Mouse (Mus musculus): Measurements from ENCODE around the gene C1rb. TPM values are rescaled to one million over a fixed set of nuclear protein-coding genes. Genes with fewer than 3 reads are reported as not detected.
"Not testable (repeated sequence)": the region's sequence is repeated elsewhere in the genome, so short reads cannot be mapped to it uniquely, and the experiment has no call there.

C1rb gene
- not detected for total RNA-seq (2021)
- long read RNA-seq, experiment 1: 0 reads
- long read RNA-seq, experiment 2: 0 reads

DNA sequence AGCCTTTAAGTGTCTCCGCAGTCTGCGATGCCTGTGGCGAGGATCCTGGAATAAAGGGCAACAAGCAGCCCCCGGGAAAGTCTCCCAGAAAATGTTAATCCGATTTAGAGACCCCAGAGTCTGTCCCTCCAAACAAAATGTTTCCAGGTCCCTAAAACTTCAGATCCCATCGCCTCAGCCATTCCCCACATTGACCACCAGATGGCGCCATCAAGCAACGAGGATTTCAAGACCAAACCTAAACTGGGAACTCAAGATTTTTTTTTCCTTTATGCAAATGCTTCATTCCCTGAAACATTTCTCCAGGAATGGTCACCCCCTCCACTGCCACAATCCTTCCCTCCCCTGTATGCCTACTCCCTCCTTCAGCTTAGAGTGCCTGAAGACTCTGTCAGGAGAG lies at the start of gene C1rb:
C1rb (plus strand) TSS at position 269 of the 400 bp plus-strand sequence.
- peak; percentile 93 for TF ChIP-seq CTCF (conservative IDR thresholded peaks at IDR 0.05)
- no peak within 1 kb of the TSS for H3K27ac ChIP-seq
- DNase-seq (ENCODE audit: low spot score in 2 of 2): peak; percentile 51 to 77
- no peak within 1 kb of the TSS for H3K4me3 ChIP-seq

- peak; percentile 23 to 60 for DNase-seq (ENCODE audit: low spot score in 2 of 2)
- not testable (repeated sequence) for H3K4me3 ChIP-seq, H3K27ac ChIP-seq
These were observed 48.0 kb upstream of the C1rb start for GRCm38 (mm10) chr6:124522082-124522481.

DNA sequence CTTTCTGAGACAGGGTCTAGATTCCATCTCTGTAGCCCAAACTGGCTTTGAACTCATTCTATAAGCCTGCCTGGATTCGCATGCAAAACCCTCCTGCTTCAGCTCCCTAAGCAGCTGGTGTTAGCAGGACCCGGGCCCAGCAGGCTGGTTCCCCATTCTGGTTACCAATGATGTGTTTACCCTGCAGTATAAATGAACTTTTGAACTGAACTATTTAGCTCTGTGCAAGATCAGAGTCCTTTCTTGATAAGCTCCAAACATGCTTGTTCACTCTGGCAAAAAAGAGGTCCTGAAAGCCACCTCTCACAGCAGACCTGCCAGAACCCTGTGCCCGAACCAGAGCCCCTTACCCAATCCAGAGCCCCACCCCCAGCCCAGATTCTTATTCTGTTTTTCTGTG lies 42.2 kb upstream of the C1rb start:
- H3K4me3 ChIP-seq: no peak overlapping the region
- DNase-seq (ENCODE audit: low spot score in 2 of 2): no peak
- H3K27ac ChIP-seq: no peak overlapping the region
- no peak for TF ChIP-seq CTCF (conservative IDR thresholded peaks at IDR 0.05)

GRCm38 (mm10) chr6:124531077-124531476 lies 39.0 kb upstream of the C1rb start:
- no peak overlapping the region for H3K4me3 ChIP-seq
- TF ChIP-seq CTCF (conservative IDR thresholded peaks at IDR 0.05): no peak
- no peak for DNase-seq (ENCODE audit: low spot score in 2 of 2)
- no peak overlapping the region for H3K27ac ChIP-seq

DNA sequence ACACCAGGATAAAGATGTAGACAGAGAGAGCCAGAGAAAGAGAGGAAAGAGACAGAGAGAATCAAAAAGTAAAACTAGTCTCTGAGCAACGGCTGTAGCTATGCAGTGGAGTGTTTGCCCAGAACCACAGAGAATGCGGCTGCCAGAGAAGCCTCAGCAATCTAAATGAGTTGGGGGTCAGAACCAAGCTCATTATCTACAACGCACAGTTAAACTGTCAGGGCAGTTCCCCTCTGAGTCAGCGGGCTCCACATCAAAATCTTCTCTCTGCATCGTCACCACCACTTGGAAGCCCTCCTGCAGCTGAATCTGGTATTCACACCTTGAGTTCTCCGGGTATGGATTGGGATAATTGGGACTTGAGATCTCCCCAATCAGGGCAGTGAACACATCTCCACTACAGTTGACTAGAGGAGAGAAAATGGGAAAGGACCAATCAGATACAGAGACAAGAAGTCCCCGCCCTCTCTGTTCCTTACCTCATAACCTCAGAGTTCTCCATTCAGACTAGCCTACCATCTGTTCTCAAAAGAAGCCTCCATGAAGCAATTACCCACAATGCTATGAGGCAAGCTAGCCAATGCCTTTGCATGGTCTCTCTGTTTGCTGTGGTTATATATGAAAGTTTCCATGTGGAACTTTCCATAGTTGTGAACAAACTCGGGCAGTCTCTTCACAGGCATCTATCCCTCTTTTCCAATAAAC lies 33.8 kb upstream of the C1rb start:
- not testable (repeated sequence) for DNase-seq (ENCODE audit: low spot score in 2 of 2); H3K27ac ChIP-seq; H3K4me3 ChIP-seq

GRCm38 (mm10) chr6:124541176-124541575 lies 28.9 kb upstream of the C1rb start:
- not testable (repeated sequence) for H3K27ac ChIP-seq; H3K4me3 ChIP-seq; DNase-seq (ENCODE audit: low spot score in 2 of 2)

GRCm38 (mm10) chr6:124542284-124542683 lies 27.8 kb upstream of the C1rb start, which contains the start of gene C1s1:
Gene C1s1 (minus strand): TSS chr6:124542359.
- TF ChIP-seq CTCF (conservative IDR thresholded peaks at IDR 0.05): peak; percentile 76
- peak; percentile 19 to 60 for DNase-seq (ENCODE audit: low spot score in 2 of 2)
- not testable (repeated sequence) for H3K4me3 ChIP-seq, H3K27ac ChIP-seq

GRCm38 (mm10) chr6:124544466-124544865 lies 25.6 kb upstream of the C1rb start:
- no peak for DNase-seq (ENCODE audit: low spot score in 2 of 2)
- H3K27ac ChIP-seq: no peak overlapping the region
- TF ChIP-seq CTCF (conservative IDR thresholded peaks at IDR 0.05): peak; percentile 53
- no peak overlapping the region for H3K4me3 ChIP-seq

GRCm38 (mm10) chr6:124545425-124545824 lies 24.7 kb upstream of the C1rb start:
- peak; percentile 62 for TF ChIP-seq CTCF (conservative IDR thresholded peaks at IDR 0.05)
- Histone ChIP-seq H3K27ac (no peak overlapping the region), H3K4me3 (no peak overlapping the region)
- no peak for DNase-seq (ENCODE audit: low spot score in 2 of 2)

GRCm38 (mm10) chr6:124547979-124548378 lies 22.1 kb upstream of the C1rb start:
- H3K27ac ChIP-seq; DNase-seq (ENCODE audit: low spot score in 2 of 2); H3K4me3 ChIP-seq: not testable (repeated sequence)

GRCm38 (mm10) chr6:124549023-124549550 lies 21.0 kb upstream of the C1rb start:
- H3K27ac ChIP-seq: no peak overlapping the region
- DNase-seq (ENCODE audit: low spot score in 2 of 2): no peak
- no peak for TF ChIP-seq CTCF (conservative IDR thresholded peaks at IDR 0.05)
- H3K4me3 ChIP-seq: no peak overlapping the region

GRCm38 (mm10) chr6:124552766-124553165 lies 17.3 kb upstream of the C1rb start:
- H3K27ac ChIP-seq: no peak overlapping the region
- no peak for DNase-seq (ENCODE audit: low spot score in 2 of 2)
- H3K4me3 ChIP-seq: no peak overlapping the region
- no peak for TF ChIP-seq CTCF (conservative IDR thresholded peaks at IDR 0.05)

DNA sequence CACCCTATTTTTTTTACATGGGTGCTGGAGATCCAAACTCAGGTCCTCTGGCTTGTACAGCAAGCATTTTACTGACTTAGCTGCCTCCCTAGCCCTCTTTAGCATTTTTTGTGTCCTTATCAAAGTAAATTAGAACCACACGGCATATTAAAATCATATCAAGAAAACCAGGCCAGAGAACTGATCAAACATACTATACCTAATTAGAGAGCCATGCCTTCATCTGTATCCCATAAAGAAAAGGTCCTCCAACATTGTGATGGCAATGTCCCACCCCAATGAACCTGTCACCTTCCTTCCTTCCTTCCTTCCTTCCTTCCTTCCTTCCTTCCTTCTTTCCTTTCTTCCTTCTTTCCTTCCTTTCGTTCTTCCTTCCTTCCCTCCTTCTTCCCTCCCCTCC lies 14.1 kb upstream of the C1rb start:
- H3K4me3 ChIP-seq; H3K27ac ChIP-seq; DNase-seq (ENCODE audit: low spot score in 2 of 2): not testable (repeated sequence)

GRCm38 (mm10) chr6:124561156-124561555 lies 8.9 kb upstream of the C1rb start:
- not testable (repeated sequence) for H3K4me3 ChIP-seq; H3K27ac ChIP-seq; DNase-seq (ENCODE audit: low spot score in 2 of 2)

GRCm38 (mm10) chr6:124561611-124562010 lies 8.5 kb upstream of the C1rb start:
- H3K4me3 ChIP-seq; DNase-seq (ENCODE audit: low spot score in 2 of 2); H3K27ac ChIP-seq: not testable (repeated sequence)

- not testable (repeated sequence) for H3K4me3 ChIP-seq; DNase-seq (ENCODE audit: low spot score in 2 of 2); H3K27ac ChIP-seq
These were observed 5.1 kb downstream of the C1rb start for GRCm38 (mm10) chr6:124575155-124575678.

DNA sequence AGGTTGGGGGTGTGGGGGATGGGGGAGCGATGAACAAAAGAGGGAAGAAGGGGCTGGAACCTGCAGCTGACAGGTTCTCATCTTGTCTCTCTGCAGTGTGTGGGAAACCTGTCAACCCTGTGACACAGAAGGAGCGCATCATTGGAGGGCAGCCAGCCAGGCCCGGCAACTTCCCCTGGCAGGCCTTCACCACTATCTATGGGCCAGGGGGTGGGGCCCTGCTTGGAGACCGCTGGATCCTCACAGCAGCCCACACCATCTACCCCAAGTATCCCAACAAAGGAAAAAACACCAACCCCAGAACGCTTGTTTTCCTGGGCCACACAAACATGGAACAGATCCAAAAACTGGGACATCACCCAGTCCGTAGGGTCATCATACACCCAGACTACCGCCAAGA lies 10.1 kb downstream of the C1rb start:
- H3K27ac ChIP-seq; DNase-seq (ENCODE audit: low spot score in 2 of 2); H3K4me3 ChIP-seq: not testable (repeated sequence)
